Mouse (Mus musculus) megakaryocyte-erythroid progenitor cell, adult 5-6 weeks (primary cell): ENCODE measurements around the gene Slc38a2. TPM values are rescaled to one million over a fixed set of nuclear protein-coding genes. Genes with fewer than 3 reads are reported as not detected.

ENCODE experiments used
- ATAC-seq: replicated peaks from 2 replicates; pipeline ENCODE4 v1.8.0; 2016; ENCODE audit warnings: mild to moderate bottlenecking, inconsistent platforms; ENCODE audit not compliant: severe bottlenecking, poor library complexity, low FRiP score, low TSS enrichment
- total RNA-seq, 2 experiments: library from RNA; stranded (forward) in 1 of 2; stranded (reverse) in 1 of 2; fragments of 200-1000, 215-1000 nt in 1 of 2; fragments of >200 nt in 1 of 2; fragmentation: Nextera tagmentation in 1 of 2; gene quantifications; 2 replicates each; pipeline ENCODE4 v1.2.3; 2014 to 2017

The Slc38a2 gene
- total RNA-seq, 2 experiments from 2014 or later = 75.3 to 86.9 TPM

GRCm38 (mm10) chr15:96641111-96641820 is 58.3 kb downstream of the Slc38a2 start:
- peak; percentile 34 for ATAC-seq

- peak; percentile 50 for ATAC-seq
Measured at GRCm38 (mm10) chr15:96640291-96640985, 59.1 kb downstream of the Slc38a2 start.

GRCm38 (mm10) chr15:96639630-96640029 is 59.9 kb downstream of the Slc38a2 start:
- ATAC-seq = no peak

GRCm38 (mm10) chr15:96638656-96639055 is 60.9 kb downstream of the Slc38a2 start:
- ATAC-seq = no peak

- no peak for ATAC-seq
Measured at GRCm38 (mm10) chr15:96638173-96638572, 61.4 kb downstream of the Slc38a2 start.

Other genes starting within 250 kb of the Slc38a2 start
- gene Scaf11, start 238.9 kb downstream of the Slc38a2 start, total RNA-seq (2014; fragmentation: Nextera tagmentation) = 96.8 and 113 TPM in 2 replicates
- 138 and 165 TPM in 2 replicates for gene Scaf11, start 238.9 kb downstream of the Slc38a2 start, total RNA-seq (2017)
- 63.5 and 84.0 TPM in 2 replicates for gene Slc38a1, start 56.8 kb downstream of the Slc38a2 start, total RNA-seq (2014; fragmentation: Nextera tagmentation)
- 51.3 and 52.2 TPM in 2 replicates for gene Slc38a1, start 56.8 kb downstream of the Slc38a2 start, total RNA-seq (2017)